Mouse (Mus musculus): ENCODE measurements around the gene Cox11. TPM values are rescaled to one million over a fixed set of nuclear protein-coding genes. Genes with fewer than 3 reads are reported as not detected.

Cox11 gene
- polyA plus RNA-seq, 1 experiment from 2014 or later: 44.1 TPM

GRCm38 (mm10) chr11:90665161-90665560, 27.2 kb downstream of the Cox11 start:
- H3K9me3 ChIP-seq (replicated peaks): no peaks in the 10 kb centered on the region
- peaks cover 7% of the 10 kb centered on the region; the same call in 1 of the 2 replicates for H3K36me3 ChIP-seq
- H3K9ac ChIP-seq (replicated peaks): no peak overlapping the region
- no peaks in the 10 kb centered on the region for H3K27me3 ChIP-seq (replicated peaks)
- no peak overlapping the region for H3K4me3 ChIP-seq (replicated peaks)
- WGBS: 6% methylated on average over 6 of the region's 6 CpGs
- ATAC-seq (ENCODE audit: low FRiP score): no peak
- H3K27ac ChIP-seq (replicated peaks): peak overlapping the region; percentile 45
- H3K4me2 ChIP-seq: peak overlapping the region; percentile 9; the same call in 1 of the 2 replicates
- peaks cover 18% of the 10 kb centered on the region for H3K4me1 ChIP-seq

GRCm38 (mm10) chr11:90666144-90666757, 28.3 kb downstream of the Cox11 start:
- Histone ChIP-seq H3K27me3 (replicated peaks) (no peaks in the 10 kb centered on the region), H3K9ac (replicated peaks) (no peak overlapping the region), H3K36me3 (0 out of 2 replicates have a peak, but pooled peaks cover 4% of the 10 kb centered on the region), H3K4me2 (no peak overlapping the region), H3K9me3 (replicated peaks) (no peaks in the 10 kb centered on the region), H3K4me1 (peaks cover 18% of the 10 kb centered on the region), H3K27ac (replicated peaks) (no peak overlapping the region), H3K4me3 (replicated peaks) (no peak overlapping the region)
- ATAC-seq (ENCODE audit: low FRiP score): no peak
- WGBS: 56% methylated on average over 3 of the region's 3 CpGs

GRCm38 (mm10) chr11:90666916-90667315, 28.9 kb downstream of the Cox11 start:
- no peaks in the 10 kb centered on the region for H3K9me3 ChIP-seq (replicated peaks)
- H3K27ac ChIP-seq (replicated peaks): no peak overlapping the region
- no peaks in the 10 kb centered on the region for H3K27me3 ChIP-seq (replicated peaks)
- no peak overlapping the region for H3K9ac ChIP-seq (replicated peaks)
- H3K4me1 ChIP-seq: peaks cover 18% of the 10 kb centered on the region
- 0 out of 2 replicates have a peak, but pooled peaks cover 4% of the 10 kb centered on the region for H3K36me3 ChIP-seq
- WGBS: 83% methylated on average over 4 of the region's 4 CpGs
- no peak for ATAC-seq (ENCODE audit: low FRiP score)
- no peak overlapping the region for H3K4me3 ChIP-seq (replicated peaks)
- no peak overlapping the region for H3K4me2 ChIP-seq

- ATAC-seq (ENCODE audit: low FRiP score): no peak
- WGBS: 97% methylated on average over 6 of the region's 6 CpGs
Measured at GRCm38 (mm10) chr11:90667325-90667724, 29.4 kb downstream of the Cox11 start.

GRCm38 (mm10) chr11:90675479-90676110, 37.6 kb downstream of the Cox11 start:
- no peak overlapping the region for H3K27ac ChIP-seq (replicated peaks)
- no peak overlapping the region for H3K4me3 ChIP-seq (replicated peaks)
- H3K4me2 ChIP-seq: no peak overlapping the region
- WGBS: 76% methylated on average over 5 of the region's 5 CpGs
- no peaks in the 10 kb centered on the region for H3K9me3 ChIP-seq (replicated peaks)
- H3K9ac ChIP-seq (replicated peaks): no peak overlapping the region
- ATAC-seq (ENCODE audit: low FRiP score): no peak
- no peaks in the 10 kb centered on the region for H3K4me1 ChIP-seq
- no peaks in the 10 kb centered on the region for H3K27me3 ChIP-seq (replicated peaks)
- H3K36me3 ChIP-seq: no peaks in the 10 kb centered on the region

More at GRCm38 (mm10) chr11:90667325-90667724, 29.4 kb downstream of the Cox11 start:
- Histone ChIP-seq H3K4me2 (no peak overlapping the region), H3K27ac (replicated peaks) (no peak overlapping the region), H3K4me3 (replicated peaks) (no peak overlapping the region), H3K4me1 (peaks cover 18% of the 10 kb centered on the region), H3K27me3 (replicated peaks) (no peaks in the 10 kb centered on the region), H3K9ac (replicated peaks) (no peak overlapping the region), H3K9me3 (replicated peaks) (no peaks in the 10 kb centered on the region), H3K36me3 (0 out of 2 replicates have a peak, but pooled peaks cover 4% of the 10 kb centered on the region)

GRCm38 (mm10) chr11:90677027-90677426, 39.1 kb downstream of the Cox11 start:
- H3K27ac ChIP-seq (replicated peaks): no peak overlapping the region
- ATAC-seq (ENCODE audit: low FRiP score): no peak
- 93% methylated on average over 7 of the region's 7 CpGs for WGBS
- H3K27me3 ChIP-seq (replicated peaks): no peaks in the 10 kb centered on the region
- H3K4me2 ChIP-seq: no peak overlapping the region
- no peak overlapping the region for H3K4me3 ChIP-seq (replicated peaks)
- H3K9ac ChIP-seq (replicated peaks): no peak overlapping the region
- H3K36me3 ChIP-seq: no peaks in the 10 kb centered on the region
- H3K4me1 ChIP-seq: no peaks in the 10 kb centered on the region
- no peaks in the 10 kb centered on the region for H3K9me3 ChIP-seq (replicated peaks)

- Histone ChIP-seq H3K27me3 (replicated peaks) (no peaks in the 10 kb centered on the region), H3K4me1 (no peaks in the 10 kb centered on the region), H3K9ac (replicated peaks) (no peak overlapping the region), H3K27ac (replicated peaks) (no peak overlapping the region), H3K4me2 (no peak overlapping the region), H3K36me3 (no peaks in the 10 kb centered on the region), H3K9me3 (replicated peaks) (no peaks in the 10 kb centered on the region), H3K4me3 (replicated peaks) (no peak overlapping the region)
- WGBS: 58% methylated on average over 8 of the region's 8 CpGs
- ATAC-seq (ENCODE audit: low FRiP score): no peak
Measured at GRCm38 (mm10) chr11:90677771-90678288, 39.9 kb downstream of the Cox11 start.

GRCm38 (mm10) chr11:90678582-90678981, 40.6 kb downstream of the Cox11 start:
- H3K27me3 ChIP-seq (replicated peaks): no peaks in the 10 kb centered on the region
- no peaks in the 10 kb centered on the region for H3K4me1 ChIP-seq
- 75% methylated on average over 5 of the region's 5 CpGs for WGBS
- H3K4me2 ChIP-seq: no peak overlapping the region
- no peak overlapping the region for H3K27ac ChIP-seq (replicated peaks)
- no peak overlapping the region for H3K4me3 ChIP-seq (replicated peaks)
- H3K9me3 ChIP-seq (replicated peaks): no peaks in the 10 kb centered on the region
- H3K36me3 ChIP-seq: no peaks in the 10 kb centered on the region
- no peak overlapping the region for H3K9ac ChIP-seq (replicated peaks)
- ATAC-seq (ENCODE audit: low FRiP score): no peak

GRCm38 (mm10) chr11:90681171-90681570, 43.2 kb downstream of the Cox11 start:
- Histone ChIP-seq H3K4me3 (replicated peaks) (no peak overlapping the region), H3K4me1 (no peaks in the 10 kb centered on the region), H3K9ac (replicated peaks) (no peak overlapping the region), H3K9me3 (replicated peaks) (no peaks in the 10 kb centered on the region), H3K36me3 (no peaks in the 10 kb centered on the region), H3K27me3 (replicated peaks) (no peaks in the 10 kb centered on the region), H3K27ac (replicated peaks) (no peak overlapping the region), H3K4me2 (no peak overlapping the region)
- ATAC-seq (ENCODE audit: low FRiP score): no peak

- H3K4me3 ChIP-seq (replicated peaks): no peak overlapping the region
- H3K9me3 ChIP-seq (replicated peaks): no peaks in the 10 kb centered on the region
- H3K4me1 ChIP-seq: peaks cover 15% of the 10 kb centered on the region
- no peaks in the 10 kb centered on the region for H3K27me3 ChIP-seq (replicated peaks)
- H3K36me3 ChIP-seq: no peaks in the 10 kb centered on the region
- no peak overlapping the region for H3K27ac ChIP-seq (replicated peaks)
- no peak overlapping the region for H3K4me2 ChIP-seq
- 83% methylated on average over 6 of the region's 6 CpGs for WGBS
- no peak for ATAC-seq (ENCODE audit: low FRiP score)
- H3K9ac ChIP-seq (replicated peaks): no peak overlapping the region
Measured at GRCm38 (mm10) chr11:90684765-90685164, 46.8 kb downstream of the Cox11 start.

GRCm38 (mm10) chr11:90685196-90685595, 47.2 kb downstream of the Cox11 start:
- Histone ChIP-seq H3K9me3 (replicated peaks) (no peaks in the 10 kb centered on the region), H3K4me2 (peak overlapping the region; percentile 91; the same call in 1 of the 2 replicates), H3K36me3 (no peaks in the 10 kb centered on the region), H3K27ac (replicated peaks) (no peak overlapping the region), H3K27me3 (replicated peaks) (no peaks in the 10 kb centered on the region), H3K4me3 (replicated peaks) (no peak overlapping the region), H3K9ac (replicated peaks) (no peak overlapping the region), H3K4me1 (peaks cover 15% of the 10 kb centered on the region)
- ATAC-seq (ENCODE audit: low FRiP score): no peak
- 69% methylated on average over 6 of the region's 6 CpGs for WGBS
